Mouse (Mus musculus): Measurements from ENCODE around the gene Car11.

- TF ChIP-seq GATA1 (IDR thresholded peaks at IDR 0.05; ENCODE audit: borderline replicate concordance, low read length) (no peak), FLI1 (IDR thresholded peaks at IDR 0.05; ENCODE audit: low read length) (no peak)
Measured at GRCm38 (mm10) chr7:45686841-45687240, 12.8 kb upstream of the Car11 start.

Data from megakaryocyte, embryonic 14.5 days (primary cell).